Mouse (Mus musculus) gonadal fat pad, adult 2 months (tissue): ENCODE measurements around the gene Col2a1. TPM values are rescaled to one million over a fixed set of nuclear protein-coding genes. Genes with fewer than 3 reads are reported as not detected.

ENCODE experiments used
- DNase-seq: peaks from one replicate; pipeline ENCODE4 v3.0.0-alpha.2; 2012; ENCODE audit warnings: low read depth
- polyA plus RNA-seq: library from polyadenylated mRNA; depleted of rRNA; stranded (reverse); fragments of >200 nt; gene quantifications from 2 replicates; pipeline ENCODE4 v1.2.3, GENCODE M21; 2012; rRNA removed

The Col2a1 gene
- 0.04 and 0.23 TPM in 2 replicates for polyA plus RNA-seq

DNA sequence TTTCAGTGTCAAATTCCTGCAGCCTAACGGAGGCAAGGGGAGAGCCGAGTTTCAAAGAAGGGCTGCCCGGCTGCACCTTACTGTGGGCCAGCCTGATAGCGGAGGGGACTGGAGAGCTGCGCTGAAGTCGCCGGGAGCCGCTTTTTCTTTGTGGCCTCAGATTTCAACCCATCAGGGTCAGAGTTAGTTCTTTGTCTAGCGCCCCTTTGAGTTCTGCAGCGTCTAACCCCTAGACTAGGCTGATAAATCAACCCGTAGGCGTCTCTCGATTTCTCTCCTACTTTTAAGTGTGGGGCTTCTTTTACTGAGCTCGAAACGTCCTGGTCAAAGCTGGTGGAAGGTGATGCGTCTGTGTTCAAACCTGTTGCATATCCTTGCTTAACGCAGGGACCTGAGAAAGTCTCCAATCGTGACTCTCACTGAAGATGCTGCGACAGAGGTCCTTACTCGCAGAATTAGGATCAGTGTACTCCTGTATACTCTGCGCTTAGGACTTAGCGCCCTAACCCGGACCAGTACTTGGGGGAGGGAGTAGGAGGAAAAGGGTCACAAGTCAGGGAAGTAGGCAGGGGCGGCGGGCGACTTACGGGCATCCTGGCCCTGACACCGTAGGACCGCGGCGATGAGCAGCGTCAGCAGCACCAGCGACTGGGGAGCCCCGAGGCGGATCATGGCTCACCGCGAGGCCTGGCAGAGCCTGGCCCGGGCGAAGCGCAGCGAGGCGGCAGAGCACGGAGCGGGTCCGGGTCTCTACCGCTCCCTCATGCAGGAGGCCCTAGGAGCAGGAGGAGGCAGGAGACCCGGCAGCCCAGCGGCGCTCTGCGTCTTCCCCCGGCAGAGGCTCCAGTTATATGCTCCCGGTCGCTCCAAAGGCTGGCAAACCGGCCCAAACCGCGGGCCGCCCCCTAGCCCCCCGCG is at the start of gene Col2a1:
Gene Col2a1 (minus strand): TSS at position 874 of the 918 bp plus-strand sequence.
- no peak for DNase-seq

DNA sequence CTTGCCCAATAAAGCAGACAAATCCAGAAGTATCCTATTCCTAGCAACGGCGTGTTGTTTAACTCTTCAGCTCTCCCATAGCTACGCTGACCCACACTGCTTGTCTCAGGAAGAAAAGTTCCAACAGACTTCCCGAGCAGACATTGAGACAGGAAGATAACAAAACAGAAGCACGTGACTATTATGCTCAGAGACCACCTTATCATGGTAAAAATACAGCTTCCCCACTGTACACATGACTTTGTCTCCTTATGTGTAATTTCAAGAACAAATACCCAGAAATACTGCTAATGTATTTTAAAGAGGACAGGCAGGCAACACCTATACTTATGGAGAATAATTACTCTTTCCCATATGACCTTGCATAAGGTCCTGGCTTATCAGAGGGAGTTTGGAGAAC is 47.2 kb upstream of the Col2a1 start:
- DNase-seq = no peak

DNA sequence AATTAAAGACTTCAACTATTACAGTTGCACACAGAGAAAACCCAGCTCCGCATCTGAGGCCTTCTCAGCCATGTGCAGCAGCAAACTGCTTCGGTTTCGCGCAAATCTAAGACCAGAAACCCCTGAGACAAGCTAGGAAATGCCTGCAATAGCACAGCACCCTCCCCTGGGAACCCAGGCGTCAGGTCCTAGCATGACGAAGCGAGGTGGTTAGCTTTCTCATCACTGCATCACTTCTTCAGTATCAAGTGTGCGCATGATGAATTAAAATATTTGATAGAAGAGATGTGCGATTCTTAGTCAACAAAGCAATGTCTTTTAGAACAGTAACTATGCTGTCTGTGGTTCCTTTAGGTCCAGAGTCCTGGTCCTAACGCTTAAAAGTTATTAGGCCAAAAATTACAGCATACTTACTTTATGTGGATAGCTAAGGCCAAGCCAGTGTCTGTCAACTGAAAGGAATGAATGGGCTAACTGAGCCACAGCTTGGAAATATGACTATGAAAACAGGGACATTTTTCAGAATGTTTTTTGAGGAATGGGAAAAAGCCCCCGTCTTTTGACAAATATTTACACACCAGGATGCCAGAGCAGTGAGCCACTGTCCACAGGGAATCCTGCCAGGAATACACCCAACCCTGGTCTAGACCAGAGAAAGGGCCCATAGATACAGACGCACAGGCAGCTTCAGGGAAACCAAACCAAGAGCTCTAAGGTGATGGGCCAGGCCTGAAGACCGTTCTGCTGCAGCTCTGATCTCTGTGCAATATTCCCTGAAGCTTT is 44.6 kb upstream of the Col2a1 start:
- DNase-seq = no peak

DNA sequence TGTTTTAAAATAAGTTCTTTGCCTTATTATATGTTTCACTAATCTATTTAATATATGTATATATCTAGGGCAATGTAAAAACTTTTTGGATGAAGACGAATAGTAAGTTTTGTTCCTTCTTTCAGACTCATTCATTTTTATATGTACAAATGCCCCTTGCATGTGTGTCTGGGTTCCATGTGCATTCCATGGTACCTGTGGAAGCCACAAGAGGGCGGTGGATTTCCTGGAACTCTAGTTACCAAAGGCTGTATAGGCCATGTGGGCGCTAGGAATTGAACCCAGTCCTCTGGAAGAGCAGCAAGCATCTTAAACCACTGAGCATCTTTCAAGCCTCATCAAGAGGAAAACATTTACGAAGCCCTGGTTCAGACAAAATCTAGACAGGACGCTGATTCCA is 39.9 kb upstream of the Col2a1 start:
- DNase-seq = no peak

DNA sequence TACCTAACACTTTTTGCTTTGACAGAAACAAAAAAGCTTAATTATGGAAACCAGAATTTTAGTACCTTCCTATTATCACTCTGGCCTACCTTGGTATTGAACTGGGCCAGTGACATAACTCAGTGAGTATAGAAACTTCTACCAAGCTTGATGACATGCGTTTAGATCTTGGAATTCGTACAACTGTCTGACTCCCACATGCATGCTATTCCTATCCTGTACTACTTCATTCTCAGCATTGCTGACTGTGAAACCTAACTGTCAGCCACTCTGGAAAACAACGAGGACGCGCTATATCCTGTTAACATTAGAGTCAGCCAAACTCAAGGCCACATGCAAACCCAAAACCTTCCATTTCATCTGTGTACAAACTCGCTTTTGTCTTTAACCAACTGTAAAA is 39.5 kb upstream of the Col2a1 start:
- no peak for DNase-seq

DNA sequence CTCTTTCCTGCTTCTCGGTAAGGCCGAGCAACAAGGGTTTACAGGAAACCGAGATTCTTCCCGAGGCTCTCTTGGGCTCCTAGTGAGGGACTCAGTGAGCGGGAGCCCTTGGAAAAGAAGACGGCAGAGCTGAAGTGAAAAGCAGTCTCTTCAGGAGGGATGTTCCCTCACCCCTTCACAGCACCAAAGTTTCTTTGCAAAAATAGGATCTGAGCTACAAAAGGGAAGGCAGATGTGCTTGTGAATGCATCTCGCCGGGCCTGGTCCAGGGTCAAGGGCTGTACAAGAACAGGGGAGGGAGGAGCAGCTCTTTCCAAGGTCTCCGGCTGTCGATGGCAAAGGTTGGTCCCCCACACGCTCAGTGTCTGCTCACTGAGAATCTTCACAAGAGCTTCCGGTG is 38.0 kb upstream of the Col2a1 start:
- DNase-seq = no peak

DNA sequence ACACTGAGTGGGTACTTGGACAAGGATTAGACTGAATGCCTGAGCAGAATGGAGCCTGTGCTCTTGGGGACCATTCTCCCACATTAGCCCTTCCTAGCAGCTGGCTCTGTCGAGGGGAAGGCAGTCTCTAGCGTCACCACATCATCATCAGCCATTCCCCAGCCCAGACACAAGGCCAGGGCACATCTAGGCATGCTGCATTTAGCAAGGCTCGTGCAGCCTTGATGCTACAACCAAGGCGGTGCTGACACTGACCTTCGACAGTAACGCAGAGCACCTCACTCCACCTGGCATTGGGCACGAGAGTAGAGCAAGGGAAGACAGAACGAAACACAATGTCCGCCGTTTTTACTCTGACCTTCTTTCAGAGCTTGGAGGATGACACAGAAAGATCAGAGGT is 35.2 kb upstream of the Col2a1 start:
- DNase-seq = no peak

DNA sequence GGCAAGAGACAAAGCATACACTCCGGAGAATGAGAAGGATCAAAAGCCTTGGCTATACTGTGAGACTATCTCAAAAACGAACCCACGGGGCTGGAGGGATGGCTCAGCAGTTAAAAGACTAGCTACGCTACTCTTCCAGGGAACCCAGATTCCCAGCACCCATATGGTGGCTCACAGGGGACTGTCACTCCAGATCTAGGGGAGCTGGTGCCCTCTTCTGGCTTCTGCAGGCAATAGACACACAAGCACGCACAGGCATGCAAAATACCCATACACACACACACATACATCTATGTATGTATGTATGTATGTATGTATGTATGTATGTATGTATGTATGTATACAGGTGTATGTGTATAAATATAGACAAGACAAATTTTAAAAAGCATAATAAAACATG is 32.1 kb upstream of the Col2a1 start:
- DNase-seq = no peak

DNA sequence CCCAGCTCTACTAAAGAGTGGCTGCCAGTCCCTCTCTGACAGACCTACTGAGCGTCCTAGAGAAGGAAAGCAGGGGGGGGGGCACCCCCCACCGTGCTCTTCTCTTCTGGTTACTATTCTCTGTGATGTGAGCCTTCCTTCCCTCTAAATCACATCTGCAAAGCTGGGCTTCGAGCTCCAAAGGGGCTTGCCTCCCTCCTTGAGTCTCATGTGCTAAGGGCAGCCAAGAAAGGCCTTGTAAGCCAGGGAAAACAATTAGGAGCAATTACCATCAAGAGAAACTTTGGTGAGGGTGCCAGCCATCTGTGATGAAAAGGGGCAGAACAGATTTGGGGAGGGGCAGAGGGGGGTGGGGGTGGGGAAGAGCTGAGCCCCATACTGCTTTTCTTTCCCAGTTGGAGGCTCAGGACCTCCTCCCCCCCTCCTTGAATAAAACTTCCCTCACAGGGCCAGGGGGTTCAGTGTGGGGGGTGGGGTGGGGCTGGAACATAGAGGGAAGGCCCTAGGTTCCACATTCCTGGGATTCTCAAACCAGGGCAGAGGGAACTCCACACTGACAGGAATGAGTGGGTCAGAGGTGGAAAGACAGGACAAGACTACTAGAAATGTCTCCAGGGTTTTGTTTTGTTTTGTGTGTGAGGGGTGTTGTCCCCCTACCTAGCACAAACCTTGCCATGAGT is 30.7 kb upstream of the Col2a1 start:
- no peak for DNase-seq

DNA sequence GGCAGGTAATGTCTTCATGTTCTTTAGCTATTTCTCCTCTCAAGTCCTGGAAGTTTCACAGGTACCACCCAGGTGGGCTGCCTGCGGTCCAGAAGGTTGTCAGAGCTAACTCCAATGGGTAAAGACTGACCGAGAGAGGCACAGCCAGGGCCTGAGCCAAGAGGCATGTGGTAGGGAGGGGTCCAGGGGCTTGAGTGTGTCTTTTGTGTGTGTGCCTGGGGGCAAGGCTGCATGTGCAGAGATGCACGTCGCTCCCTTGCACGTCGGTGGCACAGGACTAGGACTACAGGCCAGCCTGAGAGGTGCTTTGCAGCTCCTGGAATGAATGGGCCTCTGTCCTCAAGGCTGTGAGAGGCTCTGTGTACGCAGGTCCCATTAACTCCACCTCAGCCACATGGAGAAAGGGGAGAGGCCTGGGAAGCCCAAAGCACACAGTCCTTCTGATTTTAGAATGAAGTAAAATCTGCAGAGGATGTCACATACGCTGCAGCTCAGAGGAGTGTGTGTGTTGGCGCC is 28.8 kb upstream of the Col2a1 start:
- no peak for DNase-seq

DNA sequence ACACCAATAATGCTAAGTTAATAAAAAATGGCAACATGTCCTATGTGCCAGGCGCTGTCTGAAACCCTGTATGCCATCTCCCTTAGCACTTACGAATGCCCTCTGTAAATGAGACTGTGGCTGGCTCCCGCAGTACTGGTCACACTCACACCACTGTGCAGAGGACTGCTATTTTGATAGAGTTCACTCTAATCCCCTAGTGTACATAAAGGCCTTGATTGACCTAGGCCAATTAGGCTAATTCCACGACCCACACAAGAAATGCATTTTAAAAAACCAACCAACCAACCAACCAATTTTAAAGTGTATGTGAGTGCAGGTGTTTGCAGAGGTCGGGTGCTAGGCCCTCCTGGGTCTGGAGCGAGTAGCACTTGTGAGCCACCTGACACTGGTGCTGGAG is 25.3 kb upstream of the Col2a1 start:
- DNase-seq = no peak

DNA sequence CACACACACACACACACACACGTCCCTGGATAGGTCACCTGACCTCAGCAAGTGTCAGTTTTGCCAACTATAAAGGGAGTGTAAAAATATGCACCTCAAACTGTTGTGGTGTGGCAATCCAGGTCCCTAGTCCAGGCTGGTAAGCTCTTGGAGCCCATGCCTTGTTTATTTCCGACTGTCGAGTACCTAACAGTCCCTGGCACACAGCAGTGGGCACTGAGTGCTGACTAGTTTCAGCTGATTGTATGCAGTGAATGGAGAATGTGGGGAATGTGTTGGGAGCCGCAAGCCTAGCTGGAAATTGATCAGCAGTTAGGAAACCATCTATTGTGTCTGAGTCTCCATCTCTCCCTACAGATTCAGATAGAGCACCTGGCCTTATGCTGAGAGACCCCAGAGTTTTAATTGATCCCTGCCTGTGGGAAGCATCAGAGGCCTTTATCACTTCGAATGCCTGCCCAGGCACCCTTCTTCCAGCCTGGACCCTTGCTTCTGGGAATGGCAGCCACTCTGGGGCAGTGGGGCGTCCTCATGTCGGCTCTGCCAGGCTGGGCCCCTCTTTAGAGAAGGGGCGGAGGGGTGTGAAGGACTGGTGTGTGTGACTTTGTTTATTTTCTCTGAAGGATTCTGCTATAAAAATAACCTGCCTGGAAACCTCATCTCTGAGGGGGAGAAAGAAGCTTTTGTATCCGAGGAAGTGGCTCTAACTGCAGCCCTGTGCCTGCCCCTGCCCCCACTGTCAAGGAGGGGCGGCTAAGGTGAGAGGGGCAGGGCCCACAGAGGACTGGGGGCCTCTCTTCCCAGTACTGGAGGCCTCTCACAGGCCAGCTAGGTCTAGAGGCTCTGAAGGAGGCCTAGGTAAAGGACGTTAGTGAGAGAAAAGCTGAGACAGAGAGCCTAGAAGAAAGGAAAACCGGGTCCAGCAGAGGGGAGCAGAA is 22.7 kb upstream of the Col2a1 start:
- no peak for DNase-seq

DNA sequence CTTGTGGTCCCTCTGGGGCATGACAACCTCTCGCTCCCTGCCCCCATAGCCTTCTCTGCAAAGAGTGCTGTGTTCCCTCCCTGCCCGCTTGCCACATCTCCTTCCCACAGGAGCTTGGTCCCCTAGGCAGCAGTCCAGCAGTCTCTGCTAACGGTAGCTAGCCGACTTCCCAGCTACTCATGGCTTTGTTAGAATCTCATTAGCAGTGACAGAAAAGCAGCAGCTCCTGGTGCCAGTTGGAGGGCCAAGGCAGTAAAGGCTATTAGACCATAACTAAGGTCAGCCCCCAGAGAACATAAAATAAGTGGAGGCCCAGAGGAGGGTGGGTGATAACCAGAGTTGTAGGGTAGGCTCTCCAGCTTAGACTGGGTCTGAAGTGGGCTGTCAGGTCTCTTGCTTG is 21.1 kb upstream of the Col2a1 start:
- DNase-seq = no peak

DNA sequence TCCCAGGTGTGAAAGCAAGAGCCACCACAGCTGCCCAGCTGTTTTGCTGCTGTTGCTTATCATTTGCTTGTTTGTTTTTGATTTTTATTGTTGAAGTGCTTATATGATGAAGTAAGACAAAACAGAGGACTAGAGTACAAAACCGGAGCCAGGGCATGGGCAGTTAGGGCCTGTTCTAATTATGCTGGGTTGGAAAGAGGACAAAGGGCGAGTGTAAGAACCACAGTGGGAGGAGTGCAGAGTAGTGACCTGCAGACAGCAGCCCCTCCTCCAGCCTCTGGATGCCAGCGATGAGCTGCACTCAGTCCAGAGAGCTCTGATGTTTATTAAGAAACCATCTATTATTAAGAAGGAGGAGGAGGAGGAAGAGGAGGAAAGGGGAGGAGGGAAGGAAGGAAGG is 18.6 kb upstream of the Col2a1 start:
- no peak for DNase-seq

DNA sequence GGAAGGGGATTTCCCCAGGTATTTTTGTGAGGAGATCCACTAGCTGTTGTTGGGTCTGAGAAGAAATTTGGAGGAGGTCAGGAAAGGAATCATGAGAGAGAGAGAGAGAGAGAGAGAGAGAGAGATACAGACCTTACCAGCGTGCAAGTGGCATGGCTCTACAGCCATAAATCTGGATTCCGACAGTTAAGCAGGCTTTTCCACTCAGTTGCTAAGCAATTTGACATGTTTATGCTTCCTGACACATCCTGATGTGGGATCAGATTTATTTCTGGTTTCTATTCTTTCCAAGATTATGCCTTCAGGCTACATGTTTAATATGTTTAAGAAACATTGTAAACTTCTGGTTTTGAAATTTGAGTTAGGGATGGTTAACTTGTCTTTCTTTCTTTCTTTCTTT is 17.4 kb upstream of the Col2a1 start:
- DNase-seq = no peak

DNA sequence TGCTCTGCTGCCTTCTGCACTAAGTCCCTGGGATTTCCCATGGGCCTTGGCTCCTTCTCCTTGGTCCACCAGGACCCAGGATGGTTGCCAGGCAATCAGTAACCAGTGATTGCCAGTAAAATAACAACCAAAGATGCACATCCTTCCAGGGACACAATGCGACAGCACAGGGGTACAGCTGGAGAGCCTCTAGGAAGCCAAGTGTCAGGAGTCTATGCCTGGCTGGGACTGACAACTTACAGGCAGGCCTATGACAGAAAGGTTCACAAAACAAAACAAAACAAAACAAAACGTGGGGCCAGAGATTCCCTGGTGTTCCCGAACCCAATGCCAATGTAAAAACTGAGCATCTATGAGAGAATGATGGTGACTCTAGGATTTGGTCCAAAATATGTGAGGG is 14.6 kb upstream of the Col2a1 start:
- no peak for DNase-seq

DNA sequence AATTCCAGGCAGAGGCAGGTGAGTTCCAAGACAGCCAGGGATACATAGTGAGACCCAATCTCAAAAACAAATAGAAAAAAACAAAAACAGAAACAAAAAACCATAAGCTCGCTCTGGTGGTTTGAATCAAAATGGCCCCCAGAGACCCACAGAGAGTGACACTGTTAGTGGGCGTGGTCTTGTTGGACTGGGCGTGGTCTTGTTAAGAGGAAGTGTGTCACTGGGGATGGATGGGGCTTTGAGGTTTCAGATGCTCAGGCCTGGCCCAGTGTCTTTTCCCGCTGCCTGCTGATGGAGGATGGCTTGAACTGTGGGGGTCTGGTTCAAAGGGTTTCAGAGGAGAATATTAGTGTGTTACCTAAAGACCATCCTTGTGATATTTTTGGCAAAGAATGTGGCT is 13.4 kb upstream of the Col2a1 start:
- DNase-seq = no peak

DNA sequence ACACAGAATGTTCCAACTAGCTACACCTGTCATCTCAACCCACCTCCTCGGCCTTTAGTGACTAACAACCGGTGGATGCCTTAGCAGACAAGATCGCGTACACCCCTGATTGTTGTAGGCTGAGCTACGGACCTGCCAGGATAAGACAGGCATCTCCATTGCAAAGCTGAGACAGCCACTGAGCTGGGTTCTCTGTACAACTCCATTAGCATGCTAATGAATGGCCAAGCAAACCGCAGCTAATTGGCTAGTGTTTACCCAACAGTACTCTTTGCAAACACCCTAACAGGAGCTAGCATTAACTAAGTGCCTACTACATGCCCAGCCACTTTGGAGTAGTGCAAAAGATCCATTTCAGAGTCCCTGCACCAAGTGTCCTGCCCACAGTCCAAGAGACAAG is 8.3 kb upstream of the Col2a1 start:
- DNase-seq = no peak

DNA sequence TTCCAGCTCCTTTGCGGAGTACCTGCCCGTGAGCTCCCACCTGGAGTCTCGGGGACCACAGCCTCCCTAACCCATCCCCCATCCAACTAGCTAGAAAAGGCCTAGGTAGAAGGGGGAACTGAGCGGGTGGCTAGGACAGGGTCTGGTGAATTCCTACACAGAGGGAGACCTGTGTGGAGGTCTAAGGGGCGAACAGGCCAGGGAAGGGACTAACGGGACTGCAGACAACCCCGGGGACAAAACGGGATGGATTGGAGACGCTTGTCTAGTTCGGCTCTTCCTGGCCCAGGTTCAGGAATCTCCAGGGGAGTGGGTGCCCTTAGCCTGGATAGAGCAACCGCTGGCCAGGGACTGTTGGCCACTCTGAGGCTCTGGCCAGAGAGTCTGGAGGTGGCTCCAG is 686 bp upstream of the Col2a1 start:
- no peak for DNase-seq

DNA sequence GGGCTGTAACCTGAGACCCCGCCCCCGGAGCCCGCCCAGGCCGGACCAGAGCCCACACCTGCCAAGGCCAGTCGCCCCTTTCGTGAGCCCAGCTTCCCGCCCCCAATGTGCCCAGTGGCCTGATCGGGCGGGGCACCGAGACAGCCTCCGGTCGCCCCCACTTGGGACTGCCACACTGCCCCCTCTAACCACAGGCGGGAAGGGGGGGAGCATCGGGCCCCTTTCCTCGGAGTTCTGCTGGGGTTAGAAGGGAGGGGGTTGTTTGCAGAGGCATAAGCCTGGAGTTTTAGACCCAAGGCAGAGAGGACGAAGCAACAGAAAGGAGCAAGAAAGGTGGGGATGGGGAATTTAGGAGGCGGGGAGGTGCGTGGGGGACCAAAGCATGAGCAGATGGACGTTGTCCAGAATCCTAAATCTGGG is 255 bp upstream of the Col2a1 start:
- DNase-seq = no peak
